In the genomic region with DNA sequence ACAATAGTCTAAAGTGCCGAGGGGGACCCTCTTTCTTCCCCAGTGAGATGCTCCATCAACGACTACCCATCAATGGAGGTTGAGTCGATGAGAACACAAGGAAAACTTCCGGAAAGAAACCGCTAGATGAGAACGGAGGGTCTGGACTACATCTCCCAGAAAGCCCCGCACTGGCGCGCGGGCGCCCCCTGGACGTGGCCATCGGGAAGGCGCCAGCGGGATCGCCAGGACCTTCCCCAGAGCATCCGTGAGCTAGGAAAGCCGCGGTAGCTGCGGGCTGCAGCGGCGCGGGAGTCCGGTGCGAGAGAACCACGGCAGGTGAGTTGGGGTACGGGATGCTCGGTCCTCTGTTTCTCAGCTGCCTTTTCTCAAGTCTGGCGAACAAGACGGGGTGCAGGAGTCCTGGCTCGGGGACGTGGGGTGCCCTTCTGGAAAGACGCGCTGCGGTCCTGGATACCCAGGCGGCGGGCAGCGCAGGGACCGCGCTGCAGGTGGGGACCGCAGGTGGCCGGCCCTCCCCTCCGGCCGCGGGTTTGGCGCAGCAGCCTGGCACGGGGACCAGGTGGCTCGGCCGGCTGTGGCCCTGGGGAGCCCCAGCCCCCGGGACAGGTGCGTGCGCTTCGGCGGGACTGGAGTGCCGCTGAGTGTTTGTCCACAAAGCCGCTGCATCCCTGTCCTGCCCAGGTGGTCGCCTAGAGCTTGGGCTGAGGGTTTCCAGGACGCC, we compare ENCODE assay signal across 8 mouse cellular contexts. TPM values are rescaled to one million over a fixed set of nuclear protein-coding genes. Genes with fewer than 3 reads are reported as not detected.
DNase-seq lines count a peak whose midpoint lies in the region; ATAC-seq lines count a peak whose summit lies in the region.

Gene Specc1, plus strand, starts transcription at position 192 of the 724 bp plus-strand sequence.

- H3K4me3 ChIP-seq in intestine, embryonic 14.5 days (ENCODE audit: low read depth, low read length), result peak within 1 kb of the TSS; percentile 49

- ATAC-seq in intestine, embryonic 14.5 days (replicated peaks; ENCODE audit: low FRiP score, low TSS enrichment, low read depth), result peak; percentile 88
- ATAC-seq in megakaryocyte progenitor cell, adult 5-6 weeks (replicated peaks; ENCODE audit: poor library complexity), result peak; percentile 86

- H3K9ac ChIP-seq in intestine, embryonic 14.5 days (ENCODE audit: low read length), result 0 out of 2 replicates have a peak within 1 kb of the TSS, but pooled peaks have one; percentile 14

- peak within 1 kb of the TSS; percentile 89 for H3K4me2 ChIP-seq in intestine, embryonic 14.5 days (ENCODE audit: low read length)

- no peak within 1 kb of the TSS for H3K27ac ChIP-seq in intestine, embryonic 14.5 days (ENCODE audit: low read depth)

- under 1% methylated on average over 55 of the region's 58 CpGs for WGBS in intestine, embryonic 14.5 days

- no peaks in the 10 kb centered on the region; the same call in 1 of the 2 replicates for H3K4me1 ChIP-seq in intestine, embryonic 14.5 days (replicated peaks; ENCODE audit: control insufficient read depth, insufficient read depth, low read length)

- intact Hi-C loops in left cerebral cortex, postnatal 10 days (cut with DNase I), result no loop called here

- no peaks in the 10 kb centered on the region for H3K9me3 ChIP-seq in intestine, embryonic 14.5 days (ENCODE audit: control insufficient read depth, low read length)

- peak; percentile 92 for DNase-seq in adrenal gland, adult 2 months
- peak; percentile 92 for DNase-seq in embryo, embryonic 11 days
- DNase-seq in gastrocnemius, postnatal 25 days, result peak; percentile 81
- DNase-seq in intestine, embryonic 14.5 days (ENCODE audit: low spot score), result peak; percentile 97
- peak; percentile 89 to 91 for DNase-seq in left cerebral cortex, postnatal 10 days (ENCODE audit: extremely low spot score in 1 of 2, low spot score in 2 of 2)
- peak; percentile 92 to 95 for DNase-seq in right cerebral cortex, postnatal 10 days (ENCODE audit: low spot score in 2 of 2)
- peak; percentile 88 for DNase-seq in urinary bladder, postnatal 14 days (ENCODE audit: low spot score)

- H3K27me3 ChIP-seq in intestine, embryonic 14.5 days (replicated peaks; ENCODE audit: control insufficient read depth, insufficient read depth, low read length), result peaks cover 26% of the 10 kb centered on the region; the same call in 1 of the 2 replicates

- H3K36me3 ChIP-seq in intestine, embryonic 14.5 days (ENCODE audit: control insufficient read depth, insufficient read depth, low read length), result no peaks in the 10 kb centered on the region

RNA-seq across cellular contexts. Expression of gene Specc1, which starts in this region (rescaled TPM):
- total RNA-seq in adrenal gland, adult 2 months (2021), result 1 to 10 TPM; 6.7 to 8.4 TPM
- 1.8 and 3.1 TPM in 2 replicates for polyA plus RNA-seq in adrenal gland, adult 2 months (2012; rRNA removed)
- 1 to 10 TPM; 1.9 to 2.8 TPM for total RNA-seq in gastrocnemius, postnatal 25 days (2021)
- polyA plus RNA-seq in intestine, embryonic 14.5 days (2014; fragmentation: Nextera tagmentation; extraction: Ambion mirVana), result 10.5 and 12.1 TPM in 2 replicates
- total RNA-seq in left cerebral cortex, postnatal 10 days (2021), result 10 to 100 TPM; 31.0 to 31.1 TPM
- total RNA-seq in megakaryocyte progenitor cell, adult 5-6 weeks (2015), result 16.4 and 19.7 TPM in 2 replicates
- total RNA-seq in megakaryocyte progenitor cell, adult 5-6 weeks (2017), result 23.9 and 26.8 TPM in 2 replicates
